Comparison of ENCODE assay signal across 18 mouse cellular contexts in genomic region chr6:99042175-99042954, GRCm38 (mm10).
"Had no signal": no experiment of that assay in that cellular context is flagged by ENCODE, and none has a peak within 500 bp of the region (broad histone marks: within the 10 kb centered on the region; RNA-seq: fewer than 3 reads in every experiment).

No protein-coding gene starts in this region.

- H3K9me3 ChIP-seq: heart, embryonic 13.5 days; heart, embryonic 15.5 days; hindbrain, embryonic 12.5 days; hindbrain, embryonic 15.5 days; limb, embryonic 10.5 days; limb, embryonic 12.5 days; liver, embryonic 13.5 days; liver, embryonic 15.5 days had no signal

- DNase-seq: gastrocnemius, postnatal 14 days; gastrocnemius, postnatal 36 days; heart, adult 2 months; heart, postnatal 36 days; kidney, adult 18-20 months; liver; liver, embryonic 13.5 days had no signal

- H3K4me2 ChIP-seq: heart, embryonic 11.5 days; heart, embryonic 13.5 days; heart, embryonic 15.5 days; hindbrain, embryonic 12.5 days; hindbrain, embryonic 15.5 days; limb, embryonic 12.5 days; liver, embryonic 11.5 days; liver, embryonic 13.5 days; liver, embryonic 15.5 days had no signal

- H3K4me3 ChIP-seq: heart, adult 2 months; heart, embryonic 13.5 days; heart, embryonic 15.5 days; hindbrain, embryonic 12.5 days; hindbrain, embryonic 15.5 days; limb, embryonic 10.5 days; limb, embryonic 12.5 days; liver, embryonic 13.5 days; liver, embryonic 15.5 days had no signal

- H3K27ac ChIP-seq: heart, adult 2 months; heart, embryonic 13.5 days; heart, embryonic 15.5 days; hindbrain, embryonic 12.5 days; hindbrain, embryonic 15.5 days; hindbrain, postnatal 0 days; left cerebral cortex, adult 2 months; limb, embryonic 10.5 days; limb, embryonic 12.5 days; liver, embryonic 13.5 days; liver, embryonic 15.5 days had no signal

- H3K36me3 ChIP-seq: heart, embryonic 13.5 days; heart, embryonic 15.5 days; hindbrain, embryonic 12.5 days; hindbrain, embryonic 15.5 days; limb, embryonic 10.5 days; limb, embryonic 12.5 days; liver, embryonic 13.5 days; liver, embryonic 15.5 days had no signal

- H3K27me3 ChIP-seq: heart, embryonic 13.5 days; heart, embryonic 15.5 days; hindbrain, embryonic 12.5 days; hindbrain, embryonic 15.5 days; limb, embryonic 12.5 days; liver, embryonic 13.5 days; liver, embryonic 15.5 days had no signal

- ATAC-seq: hindbrain, postnatal 0 days had no signal

- H3K9ac ChIP-seq: heart, embryonic 13.5 days; heart, embryonic 15.5 days; hindbrain, embryonic 12.5 days; hindbrain, embryonic 15.5 days; limb, embryonic 12.5 days; liver, embryonic 13.5 days; liver, embryonic 15.5 days had no signal

- H3K4me1 ChIP-seq: hindbrain, embryonic 15.5 days had no signal
